Comparison of ENCODE assay signal across 8 mouse cellular contexts in the genomic region with DNA sequence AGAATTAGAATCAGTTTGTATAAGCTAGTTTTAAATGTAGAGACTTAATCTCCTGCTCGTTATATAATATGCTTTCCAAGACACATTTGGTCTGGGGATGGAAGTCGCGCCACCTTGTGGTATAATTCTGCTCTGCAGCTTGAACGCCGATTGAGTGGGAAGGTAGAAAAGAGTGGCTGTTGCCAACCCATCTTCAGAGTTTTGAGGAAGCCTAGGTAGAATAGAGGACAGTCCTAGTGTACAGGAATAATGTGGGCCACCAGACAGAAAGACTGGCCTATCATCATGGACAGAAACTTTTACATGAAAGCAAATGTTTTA. TPM values are rescaled to one million over a fixed set of nuclear protein-coding genes. Genes with fewer than 3 reads are reported as not detected.
DNase-seq lines count a peak whose midpoint lies in the region; ATAC-seq lines count a peak whose summit lies in the region.

No protein-coding gene starts in this region.

- no peak overlapping the region for H3K4me2 ChIP-seq in liver, embryonic 11.5 days

- ATAC-seq in liver, embryonic 11.5 days (replicated peaks; ENCODE audit: low FRiP score): 0 out of 2 replicates have a peak, but pooled peaks have one; percentile 34

- H3K9ac ChIP-seq in liver, embryonic 11.5 days (ENCODE audit: low read depth, low read length): no peak overlapping the region

- H3K27me3 ChIP-seq in liver, embryonic 11.5 days (replicated peaks; ENCODE audit: control insufficient read depth, insufficient read depth, low read length): no peaks in the 10 kb centered on the region

- no peaks in the 10 kb centered on the region for H3K36me3 ChIP-seq in liver, embryonic 11.5 days (ENCODE audit: control insufficient read depth, insufficient read depth, low read length)

- 13% methylated on average over 5 of the region's 5 CpGs for WGBS in liver, embryonic 11.5 days

- DNase-seq in adrenal gland, adult 18-20 months (ENCODE audit: low spot score in 2 of 2): peak; percentile 17 to 51
- DNase-seq in adrenal gland, postnatal 4 days (ENCODE audit: low spot score in 2 of 2): no peak
- DNase-seq in ovary, postnatal 36 days (ENCODE audit: low spot score): peak; percentile 29
- DNase-seq in ovary, adult 18-20 months (ENCODE audit: low spot score): no peak
- peak; percentile 56 to 64 for DNase-seq in cerebellum, postnatal 36 days
- peak; percentile 45 for DNase-seq in kidney, postnatal 14 days
- peak; percentile 38 for DNase-seq in liver, embryonic 11.5 days (ENCODE audit: low spot score)
- peak; percentile 64 for DNase-seq in right cerebral cortex, postnatal 4 days

- H3K27ac ChIP-seq in liver, embryonic 11.5 days (ENCODE audit: low read depth, low read length): no peak overlapping the region

- H3K4me3 ChIP-seq in liver, embryonic 11.5 days (ENCODE audit: low read depth, low read length): no peak overlapping the region

- no peaks in the 10 kb centered on the region for H3K9me3 ChIP-seq in liver, embryonic 11.5 days (ENCODE audit: control insufficient read depth, low read length)

- H3K4me1 ChIP-seq in liver, embryonic 11.5 days (replicated peaks; ENCODE audit: control insufficient read depth, insufficient read depth, low read length): no peaks in the 10 kb centered on the region

RNA-seq across cellular contexts. Expression of gene Bex4, which starts 11.1 kb away (rescaled TPM):
- total RNA-seq in adrenal gland, adult 18-20 months (2021): 1 to 10 TPM; 5.7 to 6.0 TPM
- 10 to 100 TPM; 24.0 to 27.6 TPM for total RNA-seq in adrenal gland, postnatal 4 days (2021)
- 307 and 310 TPM in 2 replicates for polyA plus RNA-seq in liver, embryonic 11.5 days (2014; fragmentation: Nextera tagmentation; extraction: Ambion mirVana)

RNA-seq across cellular contexts. Expression of gene Nxf3, which starts 42.6 kb away (rescaled TPM):
- not detected for total RNA-seq in adrenal gland, adult 18-20 months (2021)
- total RNA-seq in adrenal gland, postnatal 4 days (2021): under 1 TPM in 1 of 2 experiments, not detected in 1; 0.20 TPM
- 0.23 and 0.25 TPM in 2 replicates for polyA plus RNA-seq in liver, embryonic 11.5 days (2014; fragmentation: Nextera tagmentation; extraction: Ambion mirVana)

RNA-seq across cellular contexts. Expression of gene Tceal8, which starts 44.4 kb away (rescaled TPM):
- 10 to 100 TPM; 35.2 to 41.5 TPM for total RNA-seq in adrenal gland, adult 18-20 months (2021)
- 10 to 100 TPM; 66.7 to 82.4 TPM for total RNA-seq in adrenal gland, postnatal 4 days (2021)
- polyA plus RNA-seq in liver, embryonic 11.5 days (2014; fragmentation: Nextera tagmentation; extraction: Ambion mirVana): 236 and 244 TPM in 2 replicates

RNA-seq across cellular contexts. Expression of gene Bex2, which starts 59.7 kb away (rescaled TPM):
- total RNA-seq in adrenal gland, adult 18-20 months (2021): 10 to 100 TPM; 25.5 to 28.7 TPM
- total RNA-seq in adrenal gland, postnatal 4 days (2021): 10 to 100 TPM; 71.6 to 73.9 TPM
- polyA plus RNA-seq in liver, embryonic 11.5 days (2014; fragmentation: Nextera tagmentation; extraction: Ambion mirVana): 260 and 268 TPM in 2 replicates

Comparison
In these comparisons a context has a peak if more than half of its experiments do, and no peak if none do; other contexts are left out.
1. DNase-seq: peak in adrenal gland, adult 18-20 months (2 of 2), ovary, postnatal 36 days (single experiment), cerebellum, postnatal 36 days (2 of 2), kidney, postnatal 14 days (single experiment), liver, embryonic 11.5 days (single experiment) and right cerebral cortex, postnatal 4 days (single experiment); none in adrenal gland, postnatal 4 days (0 of 2) and ovary, adult 18-20 months (single experiment).